Comparison of ENCODE assay signal across 7 mouse cellular contexts in genomic region chr12:71830139-71830538, GRCm38 (mm10). TPM values are rescaled to one million over a fixed set of nuclear protein-coding genes. Genes with fewer than 3 reads are reported as not detected.
DNase-seq lines count a peak whose midpoint lies in the region; ATAC-seq and TF ChIP-seq lines count a peak whose summit lies in the region.

No protein-coding gene starts in this region.

- no peaks in the 10 kb centered on the region for H3K36me3 ChIP-seq in testis, adult 2 months (ENCODE audit: control insufficient read depth, insufficient read depth, low read length)
- H3K36me3 ChIP-seq in stomach, embryonic 16.5 days (ENCODE audit: control insufficient read depth, insufficient read depth, low read length), result no peaks in the 10 kb centered on the region

- H3K27ac ChIP-seq in testis, adult 2 months (ENCODE audit: control insufficient read depth, insufficient read depth, low read depth, low read length), result peak overlapping the region; percentile 60
- H3K27ac ChIP-seq in stomach, embryonic 16.5 days (ENCODE audit: low read length), result no peak overlapping the region

- peak overlapping the region; percentile 98 for H3K4me3 ChIP-seq in testis, adult 2 months (ENCODE audit: control insufficient read depth, low read depth, low read length)
- H3K4me3 ChIP-seq in stomach, embryonic 16.5 days (replicated peaks; ENCODE audit: low read length), result peak overlapping the region; percentile 81

- no peak for DNase-seq in testis, postnatal 10 days (ENCODE audit: low spot score)
- peak; percentile 60 for DNase-seq in liver
- no peak for DNase-seq in ovary, postnatal 14 days (ENCODE audit: low spot score)
- no peak for DNase-seq in cerebellum, postnatal 36 days

- H3K27me3 ChIP-seq in testis, adult 2 months (ENCODE audit: control insufficient read depth, insufficient read depth, low read length), result no peaks in the 10 kb centered on the region
- no peaks in the 10 kb centered on the region for H3K27me3 ChIP-seq in stomach, embryonic 16.5 days (ENCODE audit: control insufficient read depth, insufficient read depth, low read length)

- TF ChIP-seq CTCF in testis, adult 2 months (IDR thresholded peaks at IDR 0.05; ENCODE audit: control insufficient read depth, insufficient read depth, insufficient replicate concordance, low read depth, low read length), result no peak

- TF ChIP-seq POLR2A in testis, adult 2 months (IDR thresholded peaks at IDR 0.05; ENCODE audit: control insufficient read depth, low read depth, low read length), result no peak

- H3K9ac ChIP-seq in stomach, embryonic 16.5 days (ENCODE audit: low read length), result peak overlapping the region; percentile 76

- peak overlapping the region; percentile 55 for H3K4me2 ChIP-seq in stomach, embryonic 16.5 days (ENCODE audit: low read depth, low read length)

- H3K4me1 ChIP-seq in testis, adult 2 months (ENCODE audit: control insufficient read depth, insufficient read depth, low read length), result peaks cover 25% of the 10 kb centered on the region
- peaks cover 26% of the 10 kb centered on the region for H3K4me1 ChIP-seq in stomach, embryonic 16.5 days (ENCODE audit: control insufficient read depth, insufficient read depth, low read length)

- 12% methylated on average over 10 of the region's 10 CpGs for WGBS in stomach, embryonic 16.5 days

- no peaks in the 10 kb centered on the region for H3K9me3 ChIP-seq in stomach, embryonic 16.5 days (replicated peaks; ENCODE audit: control insufficient read depth, low read length)

- peak; percentile 25; the same call in 1 of the 2 replicates for ATAC-seq in erythroblast, adult 5-6 weeks (replicated peaks; ENCODE audit: low FRiP score, poor library complexity, severe bottlenecking)
- ATAC-seq in stomach, embryonic 16.5 days (ENCODE audit: insufficient read depth, low FRiP score), result no peak

RNA-seq across cellular contexts. Expression of gene Daam1, which starts 0.7 kb away (rescaled TPM):
- polyA plus RNA-seq in testis, adult 2 months (2012; rRNA removed), result 5.5 and 6.6 TPM in 2 replicates
- total RNA-seq in erythroblast, adult 5-6 weeks (2015; ENCODE audit: low replicate concordance), result 39.4 and 45.4 TPM in 2 replicates
- 59.4 and 83.1 TPM in 2 replicates for total RNA-seq in erythroblast, adult 5-6 weeks (2017; ENCODE audit: low replicate concordance)
- 12.2 and 13.2 TPM in 2 replicates for polyA plus RNA-seq in stomach, embryonic 16.5 days (2015; fragmentation: Nextera tagmentation; extraction: Ambion mirVana)
